Mouse (Mus musculus) small intestine, adult 2 months (tissue): ENCODE measurements around the gene Cadps. TPM values are rescaled to one million over a fixed set of nuclear protein-coding genes. Genes with fewer than 3 reads are reported as not detected.

Experiments
- H3K27ac ChIP-seq: fragments of 200-500 bp; 2 replicates; pipeline ENCODE4 v1.5.1; 2012; ENCODE audit warnings: low read depth, low read length, control low read depth, inconsistent platforms; ENCODE audit not compliant: insufficient read depth
- H3K27me3 ChIP-seq: fragments of 200-500 bp; 2 replicates; pipeline ENCODE4 v1.6.1; 2012; ENCODE audit warnings: mild to moderate bottlenecking, moderate library complexity, low read length, inconsistent platforms; ENCODE audit not compliant: control insufficient read depth, insufficient read depth
- H3K36me3 ChIP-seq: fragments of 200-500 bp; 2 replicates; pipeline ENCODE4 v1.6.1; 2012; ENCODE audit warnings: mild to moderate bottlenecking, low read length, control low read depth, inconsistent platforms; ENCODE audit not compliant: control insufficient read depth, insufficient read depth
- H3K4me1 ChIP-seq: fragments of 200-500 bp; 2 replicates; pipeline ENCODE4 v1.6.1; 2012; ENCODE audit warnings: low read length, inconsistent platforms, mixed read lengths; ENCODE audit not compliant: control insufficient read depth, insufficient read depth, insufficient read length
- H3K4me3 ChIP-seq: fragments of 200-500 bp; 2 replicates; pipeline ENCODE4 v1.5.1; 2012; ENCODE audit warnings: low read depth, mild to moderate bottlenecking, control low read depth, inconsistent platforms, low read length, moderate library complexity
- CTCF ChIP-seq: fragments of 200-500 bp; IDR thresholded peaks from 2 replicates; pipeline ENCODE4 v1.5.1; 2012; ENCODE audit warnings: low read depth, mild to moderate bottlenecking, control low read depth, inconsistent platforms, low read length, moderate library complexity, mixed read lengths; ENCODE audit not compliant: insufficient replicate concordance, insufficient read length; ENCODE audit errors: extremely low read depth
- POLR2A ChIP-seq: fragments of 200-500 bp; IDR thresholded peaks from 2 replicates; pipeline ENCODE4 v1.6.1; 2012; ENCODE audit warnings: low read depth, mild to moderate bottlenecking, control low read depth, inconsistent platforms, low read length, moderate library complexity
- WGBS: fragments of 180-500 bp; shearing (Covaris S2); methylation state at CpG from one replicate; pipeline ENCODE4 v1.1.7; 2018; 5-methylcytosine and 5-hydroxymethylcytosine counted together
- polyA plus RNA-seq: library from polyadenylated mRNA; depleted of rRNA; stranded (reverse); fragments of >200 nt; gene quantifications from 2 replicates; pipeline ENCODE4 v1.2.3, GENCODE M21; 2012

The Cadps gene
- polyA plus RNA-seq, 1 experiment: 0.41 TPM

DNA sequence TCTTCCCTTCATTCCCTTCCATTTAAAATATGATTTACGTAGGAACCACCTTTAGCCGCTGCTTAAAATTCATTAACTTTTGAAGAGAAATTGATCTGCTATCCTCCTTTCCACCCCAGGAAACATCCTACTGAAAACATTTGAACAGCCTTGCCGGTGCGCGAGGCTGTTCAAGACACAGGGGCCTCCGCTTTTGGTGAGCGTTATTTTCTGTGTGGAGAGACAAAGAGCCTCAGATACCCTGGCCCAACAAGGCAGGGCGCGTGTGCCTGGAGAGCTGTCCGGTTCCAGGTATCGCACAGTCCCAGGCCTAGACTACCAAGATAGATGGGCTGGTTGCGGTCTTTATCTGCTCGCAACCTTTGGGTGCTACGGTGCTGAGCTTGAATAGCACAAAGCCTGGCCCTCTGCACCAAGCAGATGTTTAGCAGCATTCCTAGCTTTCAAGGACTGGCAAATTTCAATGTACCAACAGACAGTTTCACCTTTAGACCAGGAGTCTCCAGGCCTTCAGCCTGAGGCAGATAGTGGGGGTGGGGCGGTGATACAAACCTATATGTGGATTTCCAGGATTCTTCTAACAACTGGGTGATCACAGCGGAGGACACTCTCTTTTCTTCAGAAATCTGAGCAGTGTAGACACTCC lies 472.5 kb downstream of the Cadps start:
- H3K4me3 ChIP-seq: no peak overlapping the region
- no peak overlapping the region for H3K27ac ChIP-seq
- H3K27me3 ChIP-seq: peaks cover 43% of the 10 kb centered on the region
- no peaks in the 10 kb centered on the region for H3K4me1 ChIP-seq
- H3K36me3 ChIP-seq: no peaks in the 10 kb centered on the region
- TF ChIP-seq CTCF: no peak
- TF ChIP-seq POLR2A: no peak
- 16% methylated on average over 16 of the region's 16 CpGs for WGBS

DNA sequence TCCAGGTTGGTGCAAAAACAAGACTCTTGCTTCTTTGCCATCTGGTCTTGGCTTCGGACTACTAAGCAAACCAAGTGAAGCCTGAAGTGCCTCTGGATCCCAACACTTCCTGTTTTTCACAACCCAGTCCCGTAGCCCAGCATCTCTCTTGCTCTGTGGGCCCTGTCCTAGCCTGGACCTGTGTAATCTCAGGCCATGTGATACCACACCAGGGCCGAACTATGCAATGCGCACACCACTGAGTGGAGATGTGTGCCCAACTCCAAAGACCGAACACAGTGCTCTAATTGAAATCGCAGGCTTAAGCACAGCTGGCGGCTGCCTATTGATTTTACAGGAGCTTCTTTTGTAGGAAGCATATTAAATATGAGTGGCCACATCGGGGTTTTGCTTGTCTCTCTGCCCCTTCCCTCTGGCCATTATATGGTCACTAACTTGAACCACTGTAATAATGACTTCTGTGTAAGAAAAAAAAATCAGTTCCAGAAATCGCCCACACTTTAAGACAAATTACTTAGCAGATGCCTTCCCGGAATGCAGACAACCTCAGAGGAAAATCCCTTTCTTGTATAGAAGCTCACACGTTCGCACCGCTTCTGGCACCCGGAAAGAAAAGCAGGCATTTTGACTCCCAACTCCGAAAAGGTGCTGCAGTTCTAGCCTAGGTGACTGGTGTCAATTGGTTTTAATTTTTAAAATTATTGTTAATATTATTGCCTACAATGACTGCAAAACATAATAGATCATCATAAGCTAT lies 473.4 kb downstream of the Cadps start:
- Histone ChIP-seq H3K4me3 (no peak overlapping the region), H3K27ac (no peak overlapping the region), H3K4me1 (no peaks in the 10 kb centered on the region), H3K36me3 (no peaks in the 10 kb centered on the region), H3K27me3 (peaks cover 52% of the 10 kb centered on the region)
- no peak for TF ChIP-seq CTCF
- no peak for TF ChIP-seq POLR2A
- WGBS: 14% methylated on average over 15 of the region's 15 CpGs

DNA sequence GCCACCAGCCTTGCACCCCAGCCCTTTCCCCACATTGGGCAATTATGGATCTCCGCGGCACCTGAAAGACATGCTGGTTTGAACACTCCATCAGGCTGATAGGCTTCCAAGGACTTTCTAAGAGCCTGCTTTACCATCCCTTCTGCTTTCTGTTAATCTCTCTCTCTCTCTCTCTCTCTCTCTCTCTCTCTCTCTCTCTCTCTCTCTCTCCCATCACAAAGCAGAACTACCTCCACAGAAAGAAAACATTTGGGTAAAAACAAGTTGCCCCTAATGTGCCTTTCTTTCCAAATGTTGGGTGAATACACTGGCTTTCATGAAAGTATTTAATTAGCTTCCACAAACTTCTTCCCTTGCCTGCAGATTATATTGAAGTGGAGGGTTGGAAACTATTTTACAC lies 474.8 kb downstream of the Cadps start, which contains the start of gene Fezf2:
Fezf2 (minus strand) TSS at position 101 of the 400 bp plus-strand sequence.
- 8% methylated on average over 2 of the region's 2 CpGs for WGBS
- no peak within 1 kb of the TSS for H3K4me3 ChIP-seq
- TF ChIP-seq CTCF (no peak), POLR2A (no peak)
- peaks cover 63% of the 10 kb centered on the region for H3K27me3 ChIP-seq
- H3K4me1 ChIP-seq: no peaks in the 10 kb centered on the region
- H3K36me3 ChIP-seq: no peaks in the 10 kb centered on the region
- no peak within 1 kb of the TSS for H3K27ac ChIP-seq

GRCm38 (mm10) chr14:12346865-12347600 lies 475.8 kb downstream of the Cadps start:
- H3K27me3 ChIP-seq: peaks cover 66% of the 10 kb centered on the region
- no peak overlapping the region for H3K4me3 ChIP-seq
- no peak overlapping the region for H3K27ac ChIP-seq
- H3K4me1 ChIP-seq: no peaks in the 10 kb centered on the region
- WGBS: 4% methylated on average over 26 of the region's 26 CpGs
- H3K36me3 ChIP-seq: no peaks in the 10 kb centered on the region
- no peak for TF ChIP-seq CTCF
- TF ChIP-seq POLR2A: no peak

- Histone ChIP-seq H3K27ac (no peak overlapping the region), H3K27me3 (peaks cover 74% of the 10 kb centered on the region), H3K36me3 (no peaks in the 10 kb centered on the region), H3K4me1 (0 out of 2 replicates have a peak, but pooled peaks cover 2% of the 10 kb centered on the region), H3K4me3 (no peak overlapping the region)
- WGBS: 3% methylated on average over 50 of the region's 50 CpGs
- TF ChIP-seq CTCF (no peak), POLR2A (no peak)
These were observed 476.6 kb downstream of the Cadps start for GRCm38 (mm10) chr14:12346011-12346864.

DNA sequence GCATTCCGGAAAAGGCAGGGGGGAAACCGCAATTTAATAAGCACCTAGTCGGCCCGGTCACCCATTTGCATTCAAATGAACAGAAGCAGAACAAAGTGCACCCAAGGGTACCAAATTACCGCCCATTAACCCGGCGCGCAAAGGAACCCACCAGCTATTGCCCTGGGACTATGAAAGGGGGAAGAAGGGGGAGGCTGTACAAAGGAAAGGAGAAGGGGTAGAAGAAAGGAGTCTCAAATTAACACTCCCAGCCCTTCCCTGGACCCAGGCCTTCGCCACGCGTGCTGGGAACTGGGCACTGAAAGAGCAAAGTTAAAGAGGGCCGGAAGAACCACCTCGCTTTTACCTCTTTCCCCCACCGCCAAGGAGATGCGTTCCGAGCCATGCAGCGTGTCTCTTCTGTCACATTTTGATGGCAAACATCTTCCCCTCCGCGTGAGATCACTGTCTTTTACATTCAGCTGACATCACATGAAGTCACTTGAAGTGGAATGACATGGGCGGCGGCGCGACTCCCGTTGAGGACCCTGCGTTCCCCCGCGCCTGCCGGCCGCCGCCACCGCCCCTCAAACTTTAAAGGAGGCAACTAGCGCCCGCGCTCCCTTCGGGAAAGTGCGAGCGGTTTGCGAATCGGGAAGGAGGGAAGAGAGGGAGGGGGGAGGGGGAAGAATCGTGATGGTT lies 477.5 kb downstream of the Cadps start:
- 3% methylated on average over 40 of the region's 40 CpGs for WGBS
- H3K4me1 ChIP-seq: 0 out of 2 replicates have a peak, but pooled peaks cover 2% of the 10 kb centered on the region
- H3K27ac ChIP-seq: no peak overlapping the region
- H3K27me3 ChIP-seq: peaks cover 78% of the 10 kb centered on the region
- H3K4me3 ChIP-seq: no peak overlapping the region
- H3K36me3 ChIP-seq: no peaks in the 10 kb centered on the region
- TF ChIP-seq CTCF (no peak), POLR2A (no peak)
